Mouse (Mus musculus): ENCODE data around the gene BC053393. TPM values are rescaled to one million over a fixed set of nuclear protein-coding genes. Genes with fewer than 3 reads are reported as not detected.
"Not testable (repeated sequence)": the region's sequence is repeated elsewhere in the genome, so short reads cannot be mapped to it uniquely, and the experiment has no call there.

The BC053393 gene
- polyA plus RNA-seq, 1 experiment from 2014 or later, result not detected

- Histone ChIP-seq H3K27ac (no peak overlapping the region), H3K9ac (no peak overlapping the region), H3K27me3 (replicated peaks) (no peaks in the 10 kb centered on the region), H3K9me3 (no peaks in the 10 kb centered on the region), H3K4me3 (replicated peaks) (no peak overlapping the region), H3K4me1 (no peaks in the 10 kb centered on the region), H3K4me2 (no peak overlapping the region), H3K36me3 (no peaks in the 10 kb centered on the region)
- ATAC-seq (ENCODE audit: insufficient read depth, low FRiP score, low read depth), result no peak
- WGBS, result 63% methylated on average over 3 of the region's 3 CpGs
Measured at GRCm38 (mm10) chr11:46580428-46580827, 9.1 kb downstream of the BC053393 start.

GRCm38 (mm10) chr11:46582741-46583140 lies 11.4 kb downstream of the BC053393 start:
- no peak for ATAC-seq (ENCODE audit: insufficient read depth, low FRiP score, low read depth)
- Histone ChIP-seq H3K36me3 (no peaks in the 10 kb centered on the region), H3K9me3 (no peaks in the 10 kb centered on the region), H3K27me3 (replicated peaks) (no peaks in the 10 kb centered on the region), H3K27ac (no peak overlapping the region), H3K9ac (no peak overlapping the region), H3K4me2 (no peak overlapping the region), H3K4me1 (no peaks in the 10 kb centered on the region), H3K4me3 (replicated peaks) (no peak overlapping the region)
- 76% methylated on average over 5 of the region's 5 CpGs for WGBS

- 70% methylated on average over 2 of the region's 2 CpGs for WGBS
- no peaks in the 10 kb centered on the region for H3K36me3 ChIP-seq
- no peaks in the 10 kb centered on the region for H3K9me3 ChIP-seq
- H3K4me2 ChIP-seq, result no peak overlapping the region
- no peak overlapping the region for H3K9ac ChIP-seq
- H3K27ac ChIP-seq, result no peak overlapping the region
- no peak overlapping the region for H3K4me3 ChIP-seq (replicated peaks)
- H3K4me1 ChIP-seq, result no peaks in the 10 kb centered on the region
- no peak for ATAC-seq (ENCODE audit: insufficient read depth, low FRiP score, low read depth)
- no peaks in the 10 kb centered on the region for H3K27me3 ChIP-seq (replicated peaks)
Measured at GRCm38 (mm10) chr11:46592416-46592815, 21.1 kb downstream of the BC053393 start.

GRCm38 (mm10) chr11:46619929-46620328 lies 48.6 kb downstream of the BC053393 start:
- Histone ChIP-seq H3K4me2 (no peak overlapping the region), H3K27me3 (replicated peaks) (no peaks in the 10 kb centered on the region), H3K4me3 (replicated peaks) (no peak overlapping the region), H3K9ac (no peak overlapping the region), H3K27ac (no peak overlapping the region), H3K9me3 (no peaks in the 10 kb centered on the region), H3K36me3 (no peaks in the 10 kb centered on the region), H3K4me1 (no peaks in the 10 kb centered on the region)
- ATAC-seq (ENCODE audit: insufficient read depth, low FRiP score, low read depth), result no peak
- 78% methylated on average over 1 of the region's 1 CpGs for WGBS

- Histone ChIP-seq H3K27me3 (replicated peaks) (no peaks in the 10 kb centered on the region), H3K27ac (no peak overlapping the region), H3K4me1 (no peaks in the 10 kb centered on the region), H3K9me3 (no peaks in the 10 kb centered on the region), H3K9ac (no peak overlapping the region), H3K4me2 (no peak overlapping the region), H3K36me3 (no peaks in the 10 kb centered on the region), H3K4me3 (replicated peaks) (no peak overlapping the region)
- no peak for ATAC-seq (ENCODE audit: insufficient read depth, low FRiP score, low read depth)
- WGBS, result 46% methylated on average over 7 of the region's 7 CpGs
Measured at GRCm38 (mm10) chr11:46620414-46621168, 49.3 kb downstream of the BC053393 start.

- no peak within 1 kb of the TSS for H3K4me2 ChIP-seq
- H3K9ac ChIP-seq, result no peak within 1 kb of the TSS
- no peak within 1 kb of the TSS for H3K27ac ChIP-seq
- ATAC-seq (ENCODE audit: insufficient read depth, low FRiP score, low read depth), result no peak
- H3K27me3 ChIP-seq (replicated peaks), result no peaks in the 10 kb centered on the region
- 52% methylated on average over 2 of the region's 2 CpGs for WGBS
- H3K4me1 ChIP-seq, result no peaks in the 10 kb centered on the region
- H3K4me3 ChIP-seq (replicated peaks), result no peak within 1 kb of the TSS
- no peaks in the 10 kb centered on the region for H3K36me3 ChIP-seq
- no peaks in the 10 kb centered on the region for H3K9me3 ChIP-seq
Measured at GRCm38 (mm10) chr11:46629211-46629795, 58.0 kb downstream of the BC053393 start, which contains the start of gene Dppa1. Gene Dppa1 (minus strand): TSS chr11:46629261.

DNA sequence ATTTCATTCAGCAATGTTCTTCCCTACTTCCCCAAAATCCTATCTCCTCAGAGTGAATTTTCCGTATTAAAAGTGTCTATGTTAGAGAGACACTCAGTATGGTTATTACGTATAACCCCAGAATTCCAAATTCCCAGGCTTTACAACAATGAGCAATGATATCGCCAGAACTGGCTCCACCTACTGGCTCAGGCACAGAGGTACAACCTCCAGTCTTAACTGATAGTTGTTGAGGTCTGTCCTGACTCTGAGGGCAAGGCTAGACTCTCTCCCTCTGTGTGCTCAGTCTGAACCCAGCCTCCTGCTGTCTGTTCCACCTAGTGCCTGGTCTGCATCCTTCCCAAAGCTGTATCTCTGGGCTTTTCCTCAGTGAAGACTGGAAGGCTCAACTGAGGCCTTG lies 60.3 kb downstream of the BC053393 start:
- ATAC-seq (ENCODE audit: insufficient read depth, low FRiP score, low read depth), result no peak
- Histone ChIP-seq H3K27me3 (replicated peaks) (no peaks in the 10 kb centered on the region), H3K4me2 (no peak overlapping the region), H3K4me3 (replicated peaks) (no peak overlapping the region), H3K36me3 (no peaks in the 10 kb centered on the region), H3K27ac (no peak overlapping the region), H3K9ac (no peak overlapping the region), H3K9me3 (no peaks in the 10 kb centered on the region), H3K4me1 (no peaks in the 10 kb centered on the region)
- WGBS, result 23% methylated on average over 3 of the region's 3 CpGs

DNA sequence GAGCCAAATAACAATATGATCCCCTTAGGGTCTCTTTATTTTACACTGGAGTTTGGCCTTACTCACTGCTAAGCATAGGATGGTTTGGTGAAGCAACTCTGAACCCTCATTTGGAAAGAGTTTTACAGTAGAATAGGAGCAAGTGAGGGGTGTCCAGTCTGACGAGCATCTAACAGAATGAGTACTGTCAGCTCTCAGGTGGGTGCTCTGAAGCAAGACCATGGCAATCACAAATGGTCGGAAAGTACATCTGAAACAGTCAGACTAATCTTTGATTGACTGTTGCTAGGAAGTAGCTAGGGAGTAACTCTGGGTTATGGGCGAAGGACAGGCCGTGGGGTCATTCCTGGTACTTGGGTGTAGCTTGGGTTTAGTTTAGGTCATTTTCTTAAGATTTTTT lies 64.2 kb downstream of the BC053393 start:
- not testable (repeated sequence) for H3K4me2 ChIP-seq; H3K9me3 ChIP-seq; ATAC-seq (ENCODE audit: insufficient read depth, low FRiP score, low read depth); H3K36me3 ChIP-seq; H3K9ac ChIP-seq; H3K4me1 ChIP-seq; H3K27ac ChIP-seq; H3K27me3 ChIP-seq (replicated peaks); H3K4me3 ChIP-seq (replicated peaks)
- WGBS, result 77% methylated on average over 4 of the region's 4 CpGs

GRCm38 (mm10) chr11:46636568-46636967 lies 65.2 kb downstream of the BC053393 start:
- H3K27me3 ChIP-seq (replicated peaks), result no peaks in the 10 kb centered on the region
- no peak overlapping the region for H3K4me3 ChIP-seq (replicated peaks)
- H3K4me2 ChIP-seq, result no peak overlapping the region
- H3K9me3 ChIP-seq, result no peaks in the 10 kb centered on the region
- H3K27ac ChIP-seq, result no peak overlapping the region
- no peaks in the 10 kb centered on the region for H3K36me3 ChIP-seq
- 60% methylated on average over 3 of the region's 3 CpGs for WGBS
- H3K9ac ChIP-seq, result no peak overlapping the region
- ATAC-seq (ENCODE audit: insufficient read depth, low FRiP score, low read depth), result no peak
- no peaks in the 10 kb centered on the region for H3K4me1 ChIP-seq

Other genes starting within 250 kb of the BC053393 start
- gene Itk, start 182.0 kb upstream of the BC053393 start, polyA plus RNA-seq (2015; fragmentation: Nextera tagmentation; extraction: Ambion mirVana), result 0.22 and 0.26 TPM in 2 replicates
- gene Fam71b, start 175.0 kb upstream of the BC053393 start, polyA plus RNA-seq (2015; fragmentation: Nextera tagmentation; extraction: Ambion mirVana), result not detected in 2 replicates
- 64.7 and 65.4 TPM in 2 replicates for gene Med7, start 134.6 kb upstream of the BC053393 start, polyA plus RNA-seq (2015; fragmentation: Nextera tagmentation; extraction: Ambion mirVana)
- 0.06 and 0.17 TPM in 2 replicates for gene Havcr2, start 116.6 kb upstream of the BC053393 start, polyA plus RNA-seq (2015; fragmentation: Nextera tagmentation; extraction: Ambion mirVana)
- not detected in 2 replicates for gene Gm12169, start 47.3 kb upstream of the BC053393 start, polyA plus RNA-seq (2015; fragmentation: Nextera tagmentation; extraction: Ambion mirVana)
- not detected in 2 replicates for gene Dppa1, start 57.7 kb downstream of the BC053393 start, polyA plus RNA-seq (2015; fragmentation: Nextera tagmentation; extraction: Ambion mirVana)
- gene Timd2, start 135.5 kb downstream of the BC053393 start, polyA plus RNA-seq (2015; fragmentation: Nextera tagmentation; extraction: Ambion mirVana), result 1.4 and 3.9 TPM in 2 replicates
- 0.09 TPM in 1 of 2 replicates, not detected in the other for gene Havcr1, start 163.5 kb downstream of the BC053393 start, polyA plus RNA-seq (2015; fragmentation: Nextera tagmentation; extraction: Ambion mirVana)
- 0.57 and 0.82 TPM in 2 replicates for gene Timd4, start 239.3 kb downstream of the BC053393 start, polyA plus RNA-seq (2015; fragmentation: Nextera tagmentation; extraction: Ambion mirVana)

Data from stomach, embryonic 15.5 days (tissue).